Mouse (Mus musculus) CD8-positive naive resting alpha-beta T cell, adult 57 days (primary cell): ENCODE measurements around the gene Zfp536. TPM values are rescaled to one million over a fixed set of nuclear protein-coding genes. Genes with fewer than 3 reads are reported as not detected.

ENCODE experiments used
- total RNA-seq: library from RNA; stranded (reverse); gene quantifications from one replicate; pipeline ENCODE4 v1.2.4, GENCODE M21; 2023

Zfp536 gene
- 1.2 TPM for total RNA-seq

GRCm38 (mm10) chr7:37773312-37773702 is at the start of gene Zfp536:
Zfp536 (minus strand) TSS chr7:37773641.

Other genes starting within 250 kb of the Zfp536 start
- 45.3 TPM for gene Uri1, start 249.9 kb upstream of the Zfp536 start, total RNA-seq